Mouse (Mus musculus): ENCODE results near the gene Cfap74. TPM values are rescaled to one million over a fixed set of nuclear protein-coding genes. Genes with fewer than 3 reads are reported as not detected.

The Cfap74 gene
- polyA plus RNA-seq, 1 experiment from 2014 or later, result 1.5 TPM

GRCm38 (mm10) chr4:155423988-155424387 is 15.0 kb downstream of the Cfap74 start:
- Histone ChIP-seq H3K4me1 (ENCODE audit: insufficient read depth, low read length) (no peaks in the 10 kb centered on the region), H3K9me3 (ENCODE audit: low read length) (no peaks in the 10 kb centered on the region), H3K27ac (ENCODE audit: low read length) (no peak overlapping the region), H3K4me2 (replicated peaks; ENCODE audit: low read depth, low read length) (no peak overlapping the region), H3K27me3 (ENCODE audit: insufficient read depth, low read length) (no peaks in the 10 kb centered on the region), H3K36me3 (ENCODE audit: insufficient read depth, low read length) (no peaks in the 10 kb centered on the region), H3K9ac (replicated peaks; ENCODE audit: low read length) (no peak overlapping the region), H3K4me3 (ENCODE audit: low read length) (no peak overlapping the region)
- 85% methylated on average over 5 of the region's 5 CpGs for WGBS
- no peak for ATAC-seq (ENCODE audit: low FRiP score, low TSS enrichment)

DNA sequence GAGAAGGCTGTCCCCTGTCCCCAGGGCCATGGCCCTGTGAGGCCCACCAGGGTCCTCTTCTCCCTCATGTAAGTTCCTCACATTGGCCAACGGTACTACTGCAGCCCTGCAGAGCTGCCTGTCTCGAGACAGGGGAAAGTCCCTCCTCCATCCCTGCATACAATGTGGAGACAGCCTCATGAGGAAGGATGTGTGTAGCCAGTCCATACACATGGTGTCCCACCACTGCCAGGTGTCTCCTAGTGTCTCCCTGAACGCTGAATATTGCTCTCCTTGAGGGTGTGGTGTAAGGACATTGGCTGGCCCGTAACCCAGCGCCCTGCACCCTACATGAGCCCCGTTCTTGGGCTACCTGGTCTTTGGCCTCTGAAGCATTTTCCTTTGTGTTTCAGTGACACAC is 17.3 kb downstream of the Cfap74 start:
- 63% methylated on average over 6 of the region's 6 CpGs for WGBS
- no peak for ATAC-seq (ENCODE audit: low FRiP score, low TSS enrichment)
- Histone ChIP-seq H3K27ac (ENCODE audit: low read length) (no peak overlapping the region), H3K9me3 (ENCODE audit: low read length) (no peaks in the 10 kb centered on the region), H3K36me3 (ENCODE audit: insufficient read depth, low read length) (no peaks in the 10 kb centered on the region), H3K4me3 (ENCODE audit: low read length) (no peak overlapping the region), H3K27me3 (ENCODE audit: insufficient read depth, low read length) (no peaks in the 10 kb centered on the region), H3K4me1 (ENCODE audit: insufficient read depth, low read length) (no peaks in the 10 kb centered on the region), H3K9ac (replicated peaks; ENCODE audit: low read length) (no peak overlapping the region), H3K4me2 (replicated peaks; ENCODE audit: low read depth, low read length) (no peak overlapping the region)

- Histone ChIP-seq H3K4me1 (ENCODE audit: insufficient read depth, low read length) (no peaks in the 10 kb centered on the region), H3K9ac (replicated peaks; ENCODE audit: low read length) (no peak overlapping the region)
- no peak for ATAC-seq (ENCODE audit: low FRiP score, low TSS enrichment)
These were observed 19.5 kb downstream of the Cfap74 start for GRCm38 (mm10) chr4:155428442-155428841.

GRCm38 (mm10) chr4:155429202-155429601 is 20.2 kb downstream of the Cfap74 start:
- H3K4me3 ChIP-seq (ENCODE audit: low read length), result no peak overlapping the region

More at GRCm38 (mm10) chr4:155428442-155428841, 19.5 kb downstream of the Cfap74 start:
- H3K36me3 ChIP-seq (ENCODE audit: insufficient read depth, low read length), result no peaks in the 10 kb centered on the region
- no peak overlapping the region for H3K4me3 ChIP-seq (ENCODE audit: low read length)
- no peaks in the 10 kb centered on the region for H3K27me3 ChIP-seq (ENCODE audit: insufficient read depth, low read length)
- H3K4me2 ChIP-seq (replicated peaks; ENCODE audit: low read depth, low read length), result no peak overlapping the region
- H3K27ac ChIP-seq (ENCODE audit: low read length), result no peak overlapping the region
- H3K9me3 ChIP-seq (ENCODE audit: low read length), result no peaks in the 10 kb centered on the region

GRCm38 (mm10) chr4:155432358-155432757 is 23.4 kb downstream of the Cfap74 start:
- Histone ChIP-seq H3K4me3 (ENCODE audit: low read length) (no peak overlapping the region), H3K27me3 (ENCODE audit: insufficient read depth, low read length) (no peaks in the 10 kb centered on the region), H3K36me3 (ENCODE audit: insufficient read depth, low read length) (no peaks in the 10 kb centered on the region), H3K4me2 (replicated peaks; ENCODE audit: low read depth, low read length) (no peak overlapping the region), H3K9me3 (ENCODE audit: low read length) (no peaks in the 10 kb centered on the region), H3K27ac (ENCODE audit: low read length) (no peak overlapping the region), H3K9ac (replicated peaks; ENCODE audit: low read length) (no peak overlapping the region), H3K4me1 (ENCODE audit: insufficient read depth, low read length) (no peaks in the 10 kb centered on the region)
- ATAC-seq (ENCODE audit: low FRiP score, low TSS enrichment), result no peak
- 85% methylated on average over 6 of the region's 6 CpGs for WGBS

More at GRCm38 (mm10) chr4:155429202-155429601, 20.2 kb downstream of the Cfap74 start:
- 83% methylated on average over 3 of the region's 3 CpGs for WGBS
- H3K36me3 ChIP-seq (ENCODE audit: insufficient read depth, low read length), result no peaks in the 10 kb centered on the region
- no peaks in the 10 kb centered on the region for H3K27me3 ChIP-seq (ENCODE audit: insufficient read depth, low read length)
- H3K4me2 ChIP-seq (replicated peaks; ENCODE audit: low read depth, low read length), result no peak overlapping the region
- H3K9me3 ChIP-seq (ENCODE audit: low read length), result no peaks in the 10 kb centered on the region
- no peak for ATAC-seq (ENCODE audit: low FRiP score, low TSS enrichment)
- H3K9ac ChIP-seq (replicated peaks; ENCODE audit: low read length), result no peak overlapping the region
- H3K4me1 ChIP-seq (ENCODE audit: insufficient read depth, low read length), result no peaks in the 10 kb centered on the region
- H3K27ac ChIP-seq (ENCODE audit: low read length), result no peak overlapping the region

- 58% methylated on average over 5 of the region's 5 CpGs for WGBS
- Histone ChIP-seq H3K27ac (ENCODE audit: low read length) (no peak overlapping the region), H3K4me1 (ENCODE audit: insufficient read depth, low read length) (no peaks in the 10 kb centered on the region), H3K9ac (replicated peaks; ENCODE audit: low read length) (no peak overlapping the region), H3K4me2 (replicated peaks; ENCODE audit: low read depth, low read length) (no peak overlapping the region), H3K36me3 (ENCODE audit: insufficient read depth, low read length) (no peaks in the 10 kb centered on the region), H3K27me3 (ENCODE audit: insufficient read depth, low read length) (no peaks in the 10 kb centered on the region), H3K9me3 (ENCODE audit: low read length) (no peaks in the 10 kb centered on the region), H3K4me3 (ENCODE audit: low read length) (no peak overlapping the region)
- ATAC-seq (ENCODE audit: low FRiP score, low TSS enrichment), result no peak
These were observed 25.0 kb downstream of the Cfap74 start for GRCm38 (mm10) chr4:155433993-155434392.

- Histone ChIP-seq H3K4me3 (ENCODE audit: low read length) (no peak overlapping the region), H3K4me1 (ENCODE audit: insufficient read depth, low read length) (no peaks in the 10 kb centered on the region), H3K4me2 (replicated peaks; ENCODE audit: low read depth, low read length) (no peak overlapping the region), H3K9ac (replicated peaks; ENCODE audit: low read length) (no peak overlapping the region), H3K36me3 (ENCODE audit: insufficient read depth, low read length) (no peaks in the 10 kb centered on the region), H3K27ac (ENCODE audit: low read length) (no peak overlapping the region), H3K27me3 (ENCODE audit: insufficient read depth, low read length) (no peaks in the 10 kb centered on the region), H3K9me3 (ENCODE audit: low read length) (no peaks in the 10 kb centered on the region; the same call in 1 of the 2 replicates)
- WGBS, result 70% methylated on average over 3 of the region's 3 CpGs
- ATAC-seq (ENCODE audit: low FRiP score, low TSS enrichment), result no peak
These were observed 33.8 kb downstream of the Cfap74 start for GRCm38 (mm10) chr4:155442808-155443207.

DNA sequence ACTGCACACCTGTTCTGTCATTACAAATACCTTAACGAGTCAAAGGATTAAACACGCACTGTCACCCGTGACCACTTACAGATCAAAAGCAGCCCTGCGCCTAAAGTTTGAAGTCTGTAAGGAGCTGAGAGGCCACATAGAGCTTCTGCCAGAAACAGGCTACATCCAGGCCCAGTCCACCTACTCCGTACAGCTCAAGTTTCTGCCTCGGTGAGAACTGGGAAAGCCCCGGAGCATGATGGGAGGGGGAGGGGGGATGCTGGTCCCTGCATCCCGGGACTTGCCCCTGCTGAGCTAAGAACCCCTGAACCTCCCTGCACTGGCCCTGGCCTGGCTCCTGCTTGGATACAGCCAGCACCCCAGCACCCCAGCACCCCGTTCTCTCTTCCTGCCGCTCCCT is 42.6 kb downstream of the Cfap74 start:
- H3K9me3 ChIP-seq (ENCODE audit: low read length), result no peaks in the 10 kb centered on the region; the same call in 1 of the 2 replicates
- H3K4me3 ChIP-seq (ENCODE audit: low read length), result no peak overlapping the region
- 40% methylated on average over 10 of the region's 10 CpGs for WGBS
- H3K27me3 ChIP-seq (ENCODE audit: insufficient read depth, low read length), result no peaks in the 10 kb centered on the region
- no peak overlapping the region for H3K9ac ChIP-seq (replicated peaks; ENCODE audit: low read length)
- ATAC-seq (ENCODE audit: low FRiP score, low TSS enrichment), result no peak
- H3K4me2 ChIP-seq (replicated peaks; ENCODE audit: low read depth, low read length), result no peak overlapping the region
- no peaks in the 10 kb centered on the region for H3K4me1 ChIP-seq (ENCODE audit: insufficient read depth, low read length)
- H3K27ac ChIP-seq (ENCODE audit: low read length), result no peak overlapping the region
- no peaks in the 10 kb centered on the region for H3K36me3 ChIP-seq (ENCODE audit: insufficient read depth, low read length)

DNA sequence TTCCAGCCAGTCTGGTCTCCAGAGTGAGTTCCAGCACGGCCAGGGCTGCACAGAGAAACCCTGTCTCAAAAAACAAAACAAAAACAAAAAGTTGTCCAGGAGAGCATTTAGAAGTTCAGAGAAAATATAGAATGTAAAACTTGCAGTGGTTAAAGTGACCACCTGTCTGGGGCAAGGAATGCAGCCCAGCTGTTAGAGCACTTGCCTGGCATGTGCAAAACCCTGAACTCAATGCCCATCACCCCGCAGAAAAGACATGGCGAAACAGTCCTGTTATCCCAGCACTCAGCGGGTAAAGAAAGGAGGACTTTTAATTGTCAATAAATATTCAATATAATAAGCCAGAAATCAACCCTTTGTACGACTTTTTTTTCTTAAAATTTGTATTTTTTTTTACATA is 49.6 kb downstream of the Cfap74 start:
- H3K36me3 ChIP-seq (ENCODE audit: insufficient read depth, low read length), result no peaks in the 10 kb centered on the region
- no peak overlapping the region for H3K4me3 ChIP-seq (ENCODE audit: low read length)
- H3K4me1 ChIP-seq (ENCODE audit: insufficient read depth, low read length), result peaks cover 10% of the 10 kb centered on the region; the same call in 1 of the 2 replicates
- H3K4me2 ChIP-seq (replicated peaks; ENCODE audit: low read depth, low read length), result no peak overlapping the region
- WGBS, result 83% methylated on average over 5 of the region's 5 CpGs
- no peak for ATAC-seq (ENCODE audit: low FRiP score, low TSS enrichment)
- no peaks in the 10 kb centered on the region for H3K9me3 ChIP-seq (ENCODE audit: low read length)
- no peak overlapping the region for H3K9ac ChIP-seq (replicated peaks; ENCODE audit: low read length)
- H3K27me3 ChIP-seq (ENCODE audit: insufficient read depth, low read length), result no peaks in the 10 kb centered on the region
- H3K27ac ChIP-seq (ENCODE audit: low read length), result no peak overlapping the region

GRCm38 (mm10) chr4:155463050-155463449 is 54.1 kb downstream of the Cfap74 start:
- H3K4me3 ChIP-seq (ENCODE audit: low read length), result no peak overlapping the region
- H3K9ac ChIP-seq (replicated peaks; ENCODE audit: low read length), result no peak overlapping the region
- ATAC-seq (ENCODE audit: low FRiP score, low TSS enrichment), result no peak
- H3K9me3 ChIP-seq (ENCODE audit: low read length), result no peaks in the 10 kb centered on the region
- H3K4me2 ChIP-seq (replicated peaks; ENCODE audit: low read depth, low read length), result no peak overlapping the region
- no peaks in the 10 kb centered on the region for H3K27me3 ChIP-seq (ENCODE audit: insufficient read depth, low read length)
- no peak overlapping the region for H3K27ac ChIP-seq (ENCODE audit: low read length)
- WGBS, result 62% methylated on average over 13 of the region's 13 CpGs
- peaks cover 10% of the 10 kb centered on the region; the same call in 1 of the 2 replicates for H3K4me1 ChIP-seq (ENCODE audit: insufficient read depth, low read length)
- H3K36me3 ChIP-seq (ENCODE audit: insufficient read depth, low read length), result no peaks in the 10 kb centered on the region

All from kidney, embryonic 16.5 days (tissue).